Mouse (Mus musculus) mammary gland, adult 2 months (tissue): Measurements from ENCODE around the gene Hs3st5. TPM values are rescaled to one million over a fixed set of nuclear protein-coding genes. Genes with fewer than 3 reads are reported as not detected.

Experiments used
- polyA plus RNA-seq: library from polyadenylated mRNA; depleted of rRNA; stranded (reverse); fragments of >200 nt; gene quantifications from 2 replicates; pipeline ENCODE4 v1.2.3, GENCODE M21; 2012; ENCODE audit warnings: low replicate concordance; rRNA removed

Hs3st5 gene
- 0.13 and 0.42 TPM in 2 replicates for polyA plus RNA-seq

GRCm38 (mm10) chr10:36506727-36507555 is at the start of gene Hs3st5:
Hs3st5 (plus strand) TSS chr10:36506814.

